ENCODE assay signal across 9 mouse cellular contexts in the genomic region with DNA sequence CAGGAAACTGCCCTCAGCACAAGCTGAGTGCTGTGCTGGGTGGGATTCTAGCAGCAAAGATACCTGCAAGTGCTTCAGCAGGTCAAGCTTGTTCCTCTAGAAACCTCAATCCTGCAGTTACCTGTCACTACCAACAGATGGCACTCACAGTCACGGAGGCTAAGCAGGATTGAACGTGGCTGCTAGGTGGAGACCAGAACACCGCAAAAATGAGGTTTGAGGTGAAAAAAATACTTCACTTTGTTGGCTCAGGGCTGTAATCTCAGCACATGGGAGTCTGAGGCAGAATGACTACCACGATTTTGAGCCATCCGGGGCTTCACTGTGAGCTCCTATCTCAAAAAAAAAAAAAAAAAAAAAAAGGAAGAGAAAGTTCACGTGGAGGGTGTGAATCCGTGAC. TPM values are rescaled to one million over a fixed set of nuclear protein-coding genes. Genes with fewer than 3 reads are reported as not detected.
DNase-seq lines count a peak whose midpoint lies in the region; ATAC-seq and TF ChIP-seq lines count a peak whose summit lies in the region.
"Had no signal": no experiment of that assay in that cellular context is flagged by ENCODE, and none has a peak within 500 bp of the region (broad histone marks: within the 10 kb centered on the region; RNA-seq: fewer than 3 reads in every experiment).

No protein-coding gene starts in this region.

- H3K36me3 ChIP-seq in forebrain, embryonic 14.5 days (ENCODE audit: control insufficient read depth, insufficient read depth, low read length) = no peaks in the 10 kb centered on the region
- H3K36me3 ChIP-seq in forebrain, embryonic 15.5 days = no peaks in the 10 kb centered on the region
- H3K36me3 ChIP-seq in ES-E14 (ENCODE audit: control insufficient read depth, insufficient read depth, low read length, poor library complexity, severe bottlenecking) = no peaks in the 10 kb centered on the region
- H3K36me3 ChIP-seq in liver, embryonic 14.5 days (replicated peaks; ENCODE audit: control insufficient read depth, insufficient read depth, low read depth) = no peaks in the 10 kb centered on the region

- no peak for TF ChIP-seq EP300 in liver, embryonic 14.5 days (IDR thresholded peaks at IDR 0.05; ENCODE audit: low read depth)

- no peaks in the 10 kb centered on the region for H3K4me1 ChIP-seq in forebrain, embryonic 14.5 days (ENCODE audit: control insufficient read depth, insufficient read depth, low read length)
- no peaks in the 10 kb centered on the region for H3K4me1 ChIP-seq in forebrain, embryonic 15.5 days
- no peaks in the 10 kb centered on the region for H3K4me1 ChIP-seq in ES-E14 (ENCODE audit: control insufficient read depth in 2 of 2, insufficient read depth in 2 of 2, low read length in 2 of 2, poor library complexity in 1 of 2)
- no peaks in the 10 kb centered on the region for H3K4me1 ChIP-seq in liver, embryonic 14.5 days (replicated peaks; ENCODE audit: control insufficient read depth in 2 of 2, insufficient read depth in 2 of 2, low read length in 1 of 2)

- H3K4me3 ChIP-seq in forebrain, embryonic 14.5 days (ENCODE audit: low read depth, low read length) = no peak overlapping the region
- H3K4me3 ChIP-seq in forebrain, embryonic 15.5 days = no peak overlapping the region
- H3K4me3 ChIP-seq in ES-E14 (ENCODE audit: insufficient read depth in 1 of 2, low read depth in 1 of 2, low read length in 2 of 2, poor library complexity in 1 of 2, severe bottlenecking in 1 of 2) = no peak overlapping the region
- no peak overlapping the region for H3K4me3 ChIP-seq in liver, embryonic 14.5 days (ENCODE audit: insufficient read depth in 1 of 2, low read depth in 2 of 2, low read length in 2 of 2)

- no peak overlapping the region for H3K27ac ChIP-seq in forebrain, embryonic 14.5 days (ENCODE audit: low read depth, low read length)
- H3K27ac ChIP-seq in forebrain, embryonic 15.5 days (replicated peaks) = no peak overlapping the region
- no peak overlapping the region for H3K27ac ChIP-seq in ES-E14 (ENCODE audit: insufficient read depth, low read depth, low read length, poor library complexity, severe bottlenecking)
- H3K27ac ChIP-seq in liver, embryonic 14.5 days = no peak overlapping the region

- no peaks in the 10 kb centered on the region for H3K9me3 ChIP-seq in forebrain, embryonic 14.5 days (replicated peaks; ENCODE audit: control insufficient read depth, low read length)
- H3K9me3 ChIP-seq in forebrain, embryonic 15.5 days = no peaks in the 10 kb centered on the region
- H3K9me3 ChIP-seq in ES-E14 (ENCODE audit: control insufficient read depth, insufficient read depth, low read depth, low read length) = no peaks in the 10 kb centered on the region
- H3K9me3 ChIP-seq in liver, embryonic 14.5 days (ENCODE audit: control insufficient read depth, low read length) = no peaks in the 10 kb centered on the region

- peak; percentile 59 for DNase-seq in forebrain, embryonic 14.5 days (ENCODE audit: low spot score)
- peak; percentile 50 for DNase-seq in ES-E14 (ENCODE audit: low read depth, low spot score)
- peak; percentile 14 for DNase-seq in c-Kit-positive CD71-positive TER-119-positive erythroid progenitor cells, embryonic 14.5 days (ENCODE audit: low spot score)
- peak; percentile 49 for DNase-seq in forelimb bud, embryonic 11.5 days (ENCODE audit: low read depth, low spot score)
- peak; percentile 51 for DNase-seq in kidney, adult 9 months
- DNase-seq in liver, embryonic 14.5 days (ENCODE audit: low read depth in 3 of 3, low spot score in 3 of 3) = peak in 2 of 3 experiments; percentile 13 to 16
- peak; percentile 60 to 68 for DNase-seq in right cerebral cortex, adult 2 months (ENCODE audit: low spot score in 2 of 2)

- no peak for ATAC-seq in forebrain, embryonic 14.5 days
- ATAC-seq in forebrain, embryonic 15.5 days (replicated peaks) = no peak
- ATAC-seq in liver, embryonic 14.5 days (ENCODE audit: insufficient read depth) = no peak

- no peaks in the 10 kb centered on the region for H3K27me3 ChIP-seq in forebrain, embryonic 14.5 days (replicated peaks; ENCODE audit: control insufficient read depth, insufficient read depth, low read length)
- no peaks in the 10 kb centered on the region for H3K27me3 ChIP-seq in forebrain, embryonic 15.5 days
- H3K27me3 ChIP-seq in liver, embryonic 14.5 days (ENCODE audit: control insufficient read depth, insufficient read depth, low read length) = no peaks in the 10 kb centered on the region

- TF ChIP-seq CTCF in liver, embryonic 14.5 days (IDR thresholded peaks at IDR 0.05; ENCODE audit: low read depth) = peak; percentile 84

- 35% methylated on average over 7 of the region's 7 CpGs for WGBS in forebrain, embryonic 14.5 days
- WGBS in forebrain, embryonic 15.5 days = 31% methylated on average over 7 of the region's 7 CpGs
- 17% methylated on average over 7 of the region's 7 CpGs for WGBS in liver, embryonic 14.5 days (ENCODE audit: insufficient replicate concordance)

- in situ Hi-C loops in ES-E14 (cut with MboI; ENCODE audit: low sequenced_read_pairs in 2 of 2, unreplicated experiment in 2 of 2) = no loop called here

- H3K9ac ChIP-seq in forebrain, embryonic 14.5 days (ENCODE audit: low read length) = no peak overlapping the region
- no peak overlapping the region for H3K9ac ChIP-seq in forebrain, embryonic 15.5 days (replicated peaks)
- no peak overlapping the region for H3K9ac ChIP-seq in ES-E14 (ENCODE audit: insufficient read depth, low read depth, low read length, poor library complexity, severe bottlenecking)
- no peak overlapping the region for H3K9ac ChIP-seq in liver, embryonic 14.5 days (replicated peaks)

- H3K4me2 ChIP-seq in forebrain, embryonic 14.5 days (ENCODE audit: low read length) = no peak overlapping the region
- no peak overlapping the region for H3K4me2 ChIP-seq in forebrain, embryonic 15.5 days (replicated peaks)
- H3K4me2 ChIP-seq in liver, embryonic 14.5 days (ENCODE audit: low read depth) = no peak overlapping the region

TF ChIP-seq in ES-E14, 5 proteins besides CTCF, POLR2A, EP300 and RAD21:
- TF ChIP-seq HCFC1 (IDR thresholded peaks at IDR 0.05; ENCODE audit: borderline replicate concordance, insufficient read depth, low read length) (no peak), MAFK (IDR thresholded peaks at IDR 0.05; ENCODE audit: insufficient read depth, low read depth, low read length) (no peak), ZC3H11A (IDR thresholded peaks at IDR 0.05; ENCODE audit: borderline replicate concordance, low read depth, low read length) (peak; percentile 44; the same call in 1 of the 2 replicates), ZNF384 (IDR thresholded peaks at IDR 0.05; ENCODE audit: low read depth, low read length) (peak; percentile 58; the same call in 1 of the 2 replicates)

RNA-seq across cellular contexts. Expression of gene Atp12a, which starts 50.4 kb away (rescaled TPM):
- 0.14 and 0.26 TPM in 2 replicates for polyA plus RNA-seq in forebrain, embryonic 14.5 days (2014; fragmentation: Nextera tagmentation; extraction: Ambion mirVana)
- 0.14 and 0.15 TPM in 2 replicates for polyA plus RNA-seq in forebrain, embryonic 15.5 days (2015; fragmentation: Nextera tagmentation; extraction: Ambion mirVana)
- 2.1 and 3.5 TPM in 2 replicates for total RNA-seq in ES-E14 (2012; rRNA removed)
- polyA plus RNA-seq in liver, embryonic 14.5 days (2012; rRNA removed) = not detected in 2 replicates
- not detected in 2 replicates for polyA plus RNA-seq in liver, embryonic 14.5 days (2014; fragmentation: Nextera tagmentation; extraction: Ambion mirVana)

RNA-seq across cellular contexts. Expression of gene Gzmb, which starts 52.4 kb away (rescaled TPM):
- polyA plus RNA-seq in forebrain, embryonic 14.5 days (2014; fragmentation: Nextera tagmentation; extraction: Ambion mirVana) = not detected in 2 replicates
- not detected in 2 replicates for polyA plus RNA-seq in forebrain, embryonic 15.5 days (2015; fragmentation: Nextera tagmentation; extraction: Ambion mirVana)
- not detected in 2 replicates for total RNA-seq in ES-E14 (2012; rRNA removed)
- 0.06 and 0.17 TPM in 2 replicates for polyA plus RNA-seq in liver, embryonic 14.5 days (2012; rRNA removed)
- polyA plus RNA-seq in liver, embryonic 14.5 days (2014; fragmentation: Nextera tagmentation; extraction: Ambion mirVana) = 0.18 TPM in 1 of 2 replicates, not detected in the other
- total RNA-seq: left cerebral cortex, adult 8-10 months had no signal

Comparison
In these comparisons a context has a peak if more than half of its experiments do, and no peak if none do; other contexts are left out.
1. DNase-seq: peak in every context shown above with its lines; median percentile 64 in right cerebral cortex, adult 2 months; 59 in forebrain, embryonic 14.5 days; 51 in kidney, adult 9 months; 50 in ES-E14; 49 in forelimb bud, embryonic 11.5 days; 14 in liver, embryonic 14.5 days; 14 in c-Kit-positive CD71-positive TER-119-positive erythroid progenitor cells, embryonic 14.5 days.